Mouse (Mus musculus) E14TG2a.4 (cell line): ENCODE measurements around the gene Rbfox1.

Experiments used
- CTCF ChIP-seq: conservative IDR thresholded peaks from 2 replicates; pipeline ENCODE4 v1.5.1; 2014; ENCODE audit warnings: low read length
- POU5F1 ChIP-seq: IDR thresholded peaks from 2 replicates; pipeline ENCODE4 v1.6.1; 2014; ENCODE audit warnings: low read length, borderline replicate concordance

GRCm38 (mm10) chr16:6397635-6398034 lies 512.5 kb downstream of the Rbfox1 start:
- TF ChIP-seq CTCF, result peak; percentile 49
- TF ChIP-seq POU5F1, result no peak
